Mouse (Mus musculus) kidney, adult 18-20 months (tissue): Measurements from ENCODE around the gene Best1.

Source experiments
- DNase-seq: peaks from one replicate; pipeline ENCODE4 v3.0.0; 2021

Gene Best1

GRCm38 (mm10) chr19:10022414-10023303 lies 21.2 kb upstream of the Best1 start:
- peak; percentile 62 for DNase-seq

GRCm38 (mm10) chr19:10021981-10022380 lies 20.5 kb upstream of the Best1 start:
- no peak for DNase-seq

GRCm38 (mm10) chr19:10019214-10019760 lies 17.9 kb upstream of the Best1 start:
- no peak for DNase-seq

GRCm38 (mm10) chr19:10018527-10018818 lies 17.0 kb upstream of the Best1 start:
- DNase-seq: no peak

- peak; percentile 92 for DNase-seq
Measured at GRCm38 (mm10) chr19:10017637-10018526, 16.4 kb upstream of the Best1 start.

GRCm38 (mm10) chr19:10016151-10016550 lies 14.7 kb upstream of the Best1 start:
- no peak for DNase-seq

GRCm38 (mm10) chr19:10015442-10015841 lies 14.0 kb upstream of the Best1 start:
- no peak for DNase-seq

GRCm38 (mm10) chr19:10014824-10015223 lies 13.4 kb upstream of the Best1 start:
- DNase-seq: peak; percentile 64

GRCm38 (mm10) chr19:10013913-10014312 lies 12.5 kb upstream of the Best1 start:
- no peak for DNase-seq

GRCm38 (mm10) chr19:10013348-10013747 lies 11.9 kb upstream of the Best1 start:
- no peak for DNase-seq

- no peak for DNase-seq
Measured at GRCm38 (mm10) chr19:10012827-10013278, 11.4 kb upstream of the Best1 start.

GRCm38 (mm10) chr19:10011408-10011807 lies 10.0 kb upstream of the Best1 start:
- no peak for DNase-seq

GRCm38 (mm10) chr19:10003696-10004095 lies 2.3 kb upstream of the Best1 start:
- no peak for DNase-seq

GRCm38 (mm10) chr19:10000330-10000729 lies 1.1 kb downstream of the Best1 start:
- DNase-seq: no peak

GRCm38 (mm10) chr19:9998736-9999486 lies 2.5 kb downstream of the Best1 start:
- DNase-seq: no peak

GRCm38 (mm10) chr19:9998063-9998416 lies 3.4 kb downstream of the Best1 start:
- DNase-seq: no peak

- no peak for DNase-seq
Measured at GRCm38 (mm10) chr19:9997204-9998062, 4.0 kb downstream of the Best1 start.

GRCm38 (mm10) chr19:9993036-9993656 lies 8.3 kb downstream of the Best1 start:
- peak; percentile 89 for DNase-seq

GRCm38 (mm10) chr19:9992011-9992958 lies 9.1 kb downstream of the Best1 start:
- DNase-seq: no peak

GRCm38 (mm10) chr19:9991304-9991703 lies 10.1 kb downstream of the Best1 start:
- DNase-seq: peak; percentile 87
